Mouse (Mus musculus): Measurements from ENCODE around the gene Cacnb4. TPM values are rescaled to one million over a fixed set of nuclear protein-coding genes. Genes with fewer than 3 reads are reported as not detected.

Gene Cacnb4
- polyA plus RNA-seq, 1 experiment from 2014 or later: 0.52 TPM

- no peak overlapping the region for H3K27ac ChIP-seq (replicated peaks)
These were observed 61.2 kb downstream of the Cacnb4 start for GRCm38 (mm10) chr2:52615429-52615828.

GRCm38 (mm10) chr2:52613888-52614287, 62.7 kb downstream of the Cacnb4 start:
- 91% methylated on average over 4 of the region's 4 CpGs for WGBS
- H3K36me3 ChIP-seq (replicated peaks): no peaks in the 10 kb centered on the region
- H3K27me3 ChIP-seq (replicated peaks; ENCODE audit: low read depth, poor library complexity, severe bottlenecking): no peaks in the 10 kb centered on the region
- H3K4me1 ChIP-seq: no peaks in the 10 kb centered on the region
- no peak overlapping the region for H3K27ac ChIP-seq (replicated peaks)
- no peak overlapping the region for H3K4me3 ChIP-seq
- no peaks in the 10 kb centered on the region for H3K9me3 ChIP-seq
- DNase-seq (ENCODE audit: low spot score): peak; percentile 3

More at GRCm38 (mm10) chr2:52615429-52615828, 61.2 kb downstream of the Cacnb4 start:
- Histone ChIP-seq H3K36me3 (replicated peaks) (no peaks in the 10 kb centered on the region), H3K4me1 (peaks cover 5% of the 10 kb centered on the region; the same call in 1 of the 2 replicates), H3K9me3 (no peaks in the 10 kb centered on the region), H3K27me3 (replicated peaks; ENCODE audit: low read depth, poor library complexity, severe bottlenecking) (no peaks in the 10 kb centered on the region), H3K4me3 (no peak overlapping the region)
- DNase-seq (ENCODE audit: low spot score): no peak
- 83% methylated on average over 5 of the region's 5 CpGs for WGBS

- no peaks in the 10 kb centered on the region for H3K27me3 ChIP-seq (replicated peaks; ENCODE audit: low read depth, poor library complexity, severe bottlenecking)
- no peak overlapping the region for H3K27ac ChIP-seq (replicated peaks)
- H3K9me3 ChIP-seq: no peaks in the 10 kb centered on the region
- no peaks in the 10 kb centered on the region for H3K36me3 ChIP-seq (replicated peaks)
- no peak overlapping the region for H3K4me3 ChIP-seq
- no peak for DNase-seq (ENCODE audit: low spot score)
- WGBS: 56% methylated on average over 1 of the region's 1 CpGs
- no peaks in the 10 kb centered on the region for H3K4me1 ChIP-seq
These were observed 67.1 kb downstream of the Cacnb4 start for GRCm38 (mm10) chr2:52609486-52609885.

- H3K9me3 ChIP-seq: no peaks in the 10 kb centered on the region
- no peak for DNase-seq (ENCODE audit: low spot score)
- no peaks in the 10 kb centered on the region for H3K4me1 ChIP-seq
- WGBS: 67% methylated on average over 5 of the region's 5 CpGs
- no peak overlapping the region for H3K4me3 ChIP-seq
- H3K36me3 ChIP-seq (replicated peaks): no peaks in the 10 kb centered on the region
- no peak overlapping the region for H3K27ac ChIP-seq (replicated peaks)
- H3K27me3 ChIP-seq (replicated peaks; ENCODE audit: low read depth, poor library complexity, severe bottlenecking): no peaks in the 10 kb centered on the region
These were observed 68.7 kb downstream of the Cacnb4 start for GRCm38 (mm10) chr2:52607857-52608485.

- H3K36me3 ChIP-seq (replicated peaks): no peaks in the 10 kb centered on the region
- no peaks in the 10 kb centered on the region for H3K27me3 ChIP-seq (replicated peaks; ENCODE audit: low read depth, poor library complexity, severe bottlenecking)
- H3K27ac ChIP-seq (replicated peaks): no peak overlapping the region
- no peaks in the 10 kb centered on the region for H3K4me1 ChIP-seq
- 88% methylated on average over 4 of the region's 4 CpGs for WGBS
- H3K4me3 ChIP-seq: no peak overlapping the region
- no peak for DNase-seq (ENCODE audit: low spot score)
- H3K9me3 ChIP-seq: no peaks in the 10 kb centered on the region
These were observed 70.3 kb downstream of the Cacnb4 start for GRCm38 (mm10) chr2:52606331-52606730.

- Histone ChIP-seq H3K27me3 (replicated peaks; ENCODE audit: low read depth, poor library complexity, severe bottlenecking) (no peaks in the 10 kb centered on the region), H3K9me3 (no peaks in the 10 kb centered on the region), H3K27ac (replicated peaks) (no peak overlapping the region), H3K4me1 (no peaks in the 10 kb centered on the region), H3K36me3 (replicated peaks) (no peaks in the 10 kb centered on the region), H3K4me3 (no peak overlapping the region)
- peak; percentile 60 for DNase-seq (ENCODE audit: low spot score)
- WGBS: 26% methylated on average over 4 of the region's 4 CpGs
These were observed 71.3 kb downstream of the Cacnb4 start for GRCm38 (mm10) chr2:52605321-52605720.

GRCm38 (mm10) chr2:52604651-52605020, 72.0 kb downstream of the Cacnb4 start:
- Histone ChIP-seq H3K4me1 (no peaks in the 10 kb centered on the region), H3K27me3 (replicated peaks; ENCODE audit: low read depth, poor library complexity, severe bottlenecking) (no peaks in the 10 kb centered on the region), H3K27ac (replicated peaks) (no peak overlapping the region), H3K36me3 (replicated peaks) (no peaks in the 10 kb centered on the region), H3K4me3 (no peak overlapping the region), H3K9me3 (no peaks in the 10 kb centered on the region)
- 82% methylated on average over 8 of the region's 8 CpGs for WGBS
- DNase-seq (ENCODE audit: low spot score): no peak

- 92% methylated on average over 11 of the region's 11 CpGs for WGBS
- H3K4me3 ChIP-seq: no peak overlapping the region
- no peak for DNase-seq (ENCODE audit: low spot score)
- no peaks in the 10 kb centered on the region for H3K9me3 ChIP-seq
- H3K27ac ChIP-seq (replicated peaks): no peak overlapping the region
- no peaks in the 10 kb centered on the region for H3K27me3 ChIP-seq (replicated peaks; ENCODE audit: low read depth, poor library complexity, severe bottlenecking)
- no peaks in the 10 kb centered on the region for H3K4me1 ChIP-seq
- H3K36me3 ChIP-seq (replicated peaks): no peaks in the 10 kb centered on the region
These were observed 72.5 kb downstream of the Cacnb4 start for GRCm38 (mm10) chr2:52603935-52604650.

- no peak for DNase-seq (ENCODE audit: low spot score)
- H3K27me3 ChIP-seq (replicated peaks; ENCODE audit: low read depth, poor library complexity, severe bottlenecking): no peaks in the 10 kb centered on the region
- no peaks in the 10 kb centered on the region for H3K36me3 ChIP-seq (replicated peaks)
- no peak overlapping the region for H3K27ac ChIP-seq (replicated peaks)
- H3K4me3 ChIP-seq: no peak overlapping the region
- H3K9me3 ChIP-seq: no peaks in the 10 kb centered on the region
- 86% methylated on average over 6 of the region's 6 CpGs for WGBS
- no peaks in the 10 kb centered on the region for H3K4me1 ChIP-seq
These were observed 73.2 kb downstream of the Cacnb4 start for GRCm38 (mm10) chr2:52603421-52603820.

GRCm38 (mm10) chr2:52602921-52603320, 73.7 kb downstream of the Cacnb4 start:
- H3K27me3 ChIP-seq (replicated peaks; ENCODE audit: low read depth, poor library complexity, severe bottlenecking): no peaks in the 10 kb centered on the region
- no peaks in the 10 kb centered on the region for H3K9me3 ChIP-seq
- DNase-seq (ENCODE audit: low spot score): no peak
- no peak overlapping the region for H3K4me3 ChIP-seq
- WGBS: 94% methylated on average over 8 of the region's 8 CpGs
- H3K4me1 ChIP-seq: no peaks in the 10 kb centered on the region
- H3K36me3 ChIP-seq (replicated peaks): no peaks in the 10 kb centered on the region
- H3K27ac ChIP-seq (replicated peaks): no peak overlapping the region

GRCm38 (mm10) chr2:52602228-52602627, 74.4 kb downstream of the Cacnb4 start:
- DNase-seq (ENCODE audit: low spot score): no peak
- WGBS: 92% methylated on average over 2 of the region's 2 CpGs
- Histone ChIP-seq H3K27ac (replicated peaks) (no peak overlapping the region), H3K4me3 (no peak overlapping the region), H3K36me3 (replicated peaks) (no peaks in the 10 kb centered on the region), H3K27me3 (replicated peaks; ENCODE audit: low read depth, poor library complexity, severe bottlenecking) (no peaks in the 10 kb centered on the region), H3K4me1 (no peaks in the 10 kb centered on the region), H3K9me3 (no peaks in the 10 kb centered on the region)

GRCm38 (mm10) chr2:52597511-52597910, 79.1 kb downstream of the Cacnb4 start:
- no peak for DNase-seq (ENCODE audit: low spot score)
- no peak overlapping the region for H3K27ac ChIP-seq (replicated peaks)
- H3K4me3 ChIP-seq: no peak overlapping the region
- H3K36me3 ChIP-seq (replicated peaks): no peaks in the 10 kb centered on the region
- no peaks in the 10 kb centered on the region for H3K9me3 ChIP-seq
- peaks cover 2% of the 10 kb centered on the region; the same call in 1 of the 2 replicates for H3K4me1 ChIP-seq
- H3K27me3 ChIP-seq (replicated peaks; ENCODE audit: low read depth, poor library complexity, severe bottlenecking): no peaks in the 10 kb centered on the region

GRCm38 (mm10) chr2:52593814-52594213, 82.8 kb downstream of the Cacnb4 start:
- 91% methylated on average over 8 of the region's 8 CpGs for WGBS
- Histone ChIP-seq H3K36me3 (replicated peaks) (no peaks in the 10 kb centered on the region), H3K9me3 (no peaks in the 10 kb centered on the region), H3K27ac (replicated peaks) (no peak overlapping the region), H3K4me3 (no peak overlapping the region), H3K27me3 (replicated peaks; ENCODE audit: low read depth, poor library complexity, severe bottlenecking) (no peaks in the 10 kb centered on the region), H3K4me1 (peaks cover 16% of the 10 kb centered on the region)
- DNase-seq (ENCODE audit: low spot score): no peak

All from embryonic facial prominence, embryonic 10.5 days (tissue).